Mouse (Mus musculus): ENCODE measurements around the gene Csrnp3. TPM values are rescaled to one million over a fixed set of nuclear protein-coding genes. Genes with fewer than 3 reads are reported as not detected.

The Csrnp3 gene
- polyA plus RNA-seq, 1 experiment from 2014 or later = 0.45 TPM

DNA sequence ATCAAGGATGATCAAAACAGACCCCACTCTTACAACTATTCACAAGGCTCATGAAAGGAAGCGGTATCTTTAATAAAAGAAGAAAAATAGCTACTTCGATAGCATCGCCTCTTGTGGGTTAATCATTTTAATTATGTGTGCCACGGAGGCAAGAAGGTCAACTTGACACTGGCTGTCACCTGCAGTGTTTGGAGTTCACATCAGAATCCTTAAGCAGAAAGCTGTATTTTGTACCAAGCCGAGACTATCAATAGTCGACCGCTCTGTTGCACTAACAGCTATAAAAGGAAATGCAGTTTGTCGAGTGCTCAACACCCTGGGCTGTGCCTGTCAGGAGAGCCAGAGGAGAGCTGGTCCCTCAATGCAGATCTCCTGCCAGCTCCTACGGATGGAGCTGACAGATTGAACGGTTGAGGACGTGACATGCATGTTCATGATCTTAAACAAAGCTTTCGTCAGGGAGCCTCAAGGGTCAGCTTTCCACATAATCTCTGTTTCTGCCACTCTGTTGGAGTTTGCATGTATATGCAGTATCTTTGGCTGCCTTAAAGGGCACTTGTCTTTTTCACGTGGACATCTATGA lies 149.4 kb downstream of the Csrnp3 start:
- ATAC-seq = no peak
- Histone ChIP-seq H3K9me3 (replicated peaks) (no peaks in the 10 kb centered on the region), H3K4me3 (no peak overlapping the region), H3K27me3 (replicated peaks) (no peaks in the 10 kb centered on the region), H3K9ac (no peak overlapping the region), H3K36me3 (no peaks in the 10 kb centered on the region), H3K27ac (no peak overlapping the region), H3K4me1 (no peaks in the 10 kb centered on the region), H3K4me2 (no peak overlapping the region)
- WGBS (ENCODE audit: insufficient replicate concordance) = 71% methylated on average over 13 of the region's 13 CpGs

DNA sequence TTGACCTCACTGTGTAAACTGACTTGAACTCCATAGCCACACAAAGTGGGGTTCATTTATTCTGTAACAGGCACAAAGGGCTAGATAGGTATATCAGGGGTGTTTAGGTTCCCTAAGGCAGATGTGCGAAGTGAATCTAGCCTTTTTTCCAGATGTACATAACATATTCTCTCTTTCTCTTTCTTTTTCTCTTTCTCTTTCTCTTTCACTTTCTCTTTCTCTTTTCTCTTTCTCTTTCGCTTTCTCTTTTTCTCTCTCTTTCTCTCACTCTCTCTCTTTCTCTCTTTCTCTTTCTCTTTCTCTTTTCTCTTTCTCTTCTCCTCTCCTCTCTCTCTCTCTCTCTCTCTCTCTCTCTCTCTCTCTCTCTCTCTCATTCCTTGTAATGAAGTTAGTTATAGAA lies 153.2 kb downstream of the Csrnp3 start:
- Histone ChIP-seq H3K4me2 (no peak overlapping the region), H3K4me3 (no peak overlapping the region), H3K9ac (no peak overlapping the region), H3K27ac (no peak overlapping the region), H3K36me3 (no peaks in the 10 kb centered on the region), H3K9me3 (replicated peaks) (no peaks in the 10 kb centered on the region), H3K4me1 (no peaks in the 10 kb centered on the region), H3K27me3 (replicated peaks) (no peaks in the 10 kb centered on the region)
- ATAC-seq = no peak
- WGBS (ENCODE audit: insufficient replicate concordance) = 70% methylated on average over 2 of the region's 2 CpGs

GRCm38 (mm10) chr2:66008995-66009654 lies 163.6 kb downstream of the Csrnp3 start:
- Histone ChIP-seq H3K9ac (no peak overlapping the region), H3K4me1 (no peaks in the 10 kb centered on the region), H3K36me3 (no peaks in the 10 kb centered on the region), H3K27ac (no peak overlapping the region), H3K4me2 (no peak overlapping the region), H3K27me3 (replicated peaks) (no peaks in the 10 kb centered on the region), H3K4me3 (no peak overlapping the region), H3K9me3 (replicated peaks) (no peaks in the 10 kb centered on the region)
- 80% methylated on average over 19 of the region's 19 CpGs for WGBS (ENCODE audit: insufficient replicate concordance)
- no peak for ATAC-seq

DNA sequence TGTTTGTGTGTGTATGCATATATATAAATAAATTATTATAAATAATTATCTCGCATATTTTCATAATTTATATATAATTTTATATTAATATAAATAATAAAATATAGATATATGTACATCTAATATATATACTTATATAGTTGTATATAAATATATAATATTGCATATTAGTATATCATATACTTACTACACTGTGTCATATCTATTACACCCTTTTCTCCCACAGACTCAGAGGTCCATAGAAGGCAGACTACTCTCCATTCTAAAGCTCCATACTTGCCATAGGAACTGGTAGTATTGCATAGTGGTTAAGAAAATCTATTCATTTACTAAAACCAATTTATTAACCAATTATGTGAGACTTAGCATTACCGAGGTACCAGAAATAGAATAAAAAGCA lies 164.1 kb downstream of the Csrnp3 start:
- Histone ChIP-seq H3K36me3 (no peaks in the 10 kb centered on the region), H3K9ac (no peak overlapping the region), H3K4me3 (no peak overlapping the region), H3K4me1 (no peaks in the 10 kb centered on the region), H3K27ac (no peak overlapping the region), H3K9me3 (replicated peaks) (no peaks in the 10 kb centered on the region), H3K27me3 (replicated peaks) (no peaks in the 10 kb centered on the region), H3K4me2 (no peak overlapping the region)
- ATAC-seq = no peak
- WGBS (ENCODE audit: insufficient replicate concordance) = 55% methylated on average over 2 of the region's 2 CpGs

- no peak overlapping the region for H3K4me3 ChIP-seq
- H3K4me1 ChIP-seq = no peaks in the 10 kb centered on the region
- 68% methylated on average over 9 of the region's 9 CpGs for WGBS (ENCODE audit: insufficient replicate concordance)
- no peak overlapping the region for H3K27ac ChIP-seq
- no peaks in the 10 kb centered on the region for H3K27me3 ChIP-seq (replicated peaks)
- H3K9me3 ChIP-seq (replicated peaks) = no peaks in the 10 kb centered on the region
- no peak overlapping the region for H3K4me2 ChIP-seq
- no peak overlapping the region for H3K9ac ChIP-seq
- H3K36me3 ChIP-seq = no peaks in the 10 kb centered on the region
- no peak for ATAC-seq
Observed at GRCm38 (mm10) chr2:66018711-66019110, 173.1 kb downstream of the Csrnp3 start.

DNA sequence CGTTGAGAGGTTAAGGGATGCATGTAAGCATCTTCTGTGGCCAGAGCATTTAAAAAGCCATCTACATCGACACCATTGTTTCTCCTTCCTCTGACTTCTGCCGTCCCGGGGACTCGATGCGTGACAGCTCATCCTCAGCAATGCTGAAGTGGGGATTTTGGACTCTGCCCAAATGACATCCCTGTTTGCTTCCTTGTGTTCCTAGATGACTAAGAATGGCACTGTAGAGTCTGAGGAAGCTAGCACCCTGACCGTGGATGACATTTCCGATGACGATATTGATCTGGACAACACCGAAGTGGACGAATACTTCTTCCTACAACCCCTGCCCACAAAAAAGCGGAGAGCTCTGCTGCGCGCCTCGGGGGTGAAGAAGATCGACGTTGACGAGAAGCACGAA lies 173.7 kb downstream of the Csrnp3 start:
- Histone ChIP-seq H3K9ac (no peak overlapping the region), H3K9me3 (replicated peaks) (no peaks in the 10 kb centered on the region), H3K4me2 (no peak overlapping the region), H3K27ac (no peak overlapping the region), H3K4me1 (no peaks in the 10 kb centered on the region), H3K4me3 (no peak overlapping the region), H3K36me3 (no peaks in the 10 kb centered on the region), H3K27me3 (replicated peaks) (no peaks in the 10 kb centered on the region)
- 83% methylated on average over 19 of the region's 19 CpGs for WGBS (ENCODE audit: insufficient replicate concordance)
- no peak for ATAC-seq

DNA sequence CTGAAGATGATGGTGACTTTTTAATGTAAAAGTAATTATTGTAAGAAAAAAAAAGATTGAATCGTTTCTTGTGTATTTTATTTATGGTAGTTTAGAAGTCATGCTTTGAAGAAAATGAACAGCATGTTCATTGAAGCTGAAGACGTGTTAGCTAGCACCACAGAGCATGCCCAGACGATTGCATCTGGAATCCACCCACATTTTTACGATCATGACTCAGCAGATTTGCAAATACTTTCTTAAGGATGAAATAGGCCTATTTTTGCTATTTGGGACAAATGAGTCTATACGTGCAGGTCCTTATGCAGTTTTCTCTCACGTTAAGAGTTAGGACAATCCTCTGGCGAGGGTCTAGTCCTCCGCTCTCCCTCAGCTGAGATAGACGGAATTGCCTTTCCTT lies 177.9 kb downstream of the Csrnp3 start:
- Histone ChIP-seq H3K4me1 (no peaks in the 10 kb centered on the region), H3K9me3 (replicated peaks) (no peaks in the 10 kb centered on the region), H3K27ac (no peak overlapping the region), H3K9ac (no peak overlapping the region), H3K4me2 (no peak overlapping the region), H3K4me3 (no peak overlapping the region), H3K27me3 (replicated peaks) (no peaks in the 10 kb centered on the region), H3K36me3 (no peaks in the 10 kb centered on the region)
- ATAC-seq = no peak
- WGBS (ENCODE audit: insufficient replicate concordance) = 81% methylated on average over 9 of the region's 9 CpGs

GRCm38 (mm10) chr2:66024837-66025236 lies 179.3 kb downstream of the Csrnp3 start:
- Histone ChIP-seq H3K36me3 (no peaks in the 10 kb centered on the region), H3K27ac (no peak overlapping the region), H3K9ac (no peak overlapping the region), H3K4me1 (no peaks in the 10 kb centered on the region), H3K4me3 (no peak overlapping the region), H3K27me3 (replicated peaks) (no peaks in the 10 kb centered on the region), H3K9me3 (replicated peaks) (no peaks in the 10 kb centered on the region), H3K4me2 (no peak overlapping the region)
- ATAC-seq = no peak
- WGBS (ENCODE audit: insufficient replicate concordance) = 73% methylated on average over 6 of the region's 6 CpGs

- Histone ChIP-seq H3K27ac (no peak overlapping the region), H3K4me1 (no peaks in the 10 kb centered on the region), H3K36me3 (no peaks in the 10 kb centered on the region), H3K4me3 (no peak overlapping the region), H3K27me3 (replicated peaks) (no peaks in the 10 kb centered on the region), H3K4me2 (no peak overlapping the region), H3K9ac (no peak overlapping the region), H3K9me3 (replicated peaks) (no peaks in the 10 kb centered on the region)
- ATAC-seq = no peak
- 56% methylated on average over 5 of the region's 5 CpGs for WGBS (ENCODE audit: insufficient replicate concordance)
Observed at GRCm38 (mm10) chr2:66028812-66029211, 183.2 kb downstream of the Csrnp3 start.

GRCm38 (mm10) chr2:66034907-66035679 lies 189.5 kb downstream of the Csrnp3 start:
- Histone ChIP-seq H3K9me3 (replicated peaks) (no peaks in the 10 kb centered on the region), H3K4me2 (no peak overlapping the region), H3K27me3 (replicated peaks) (no peaks in the 10 kb centered on the region), H3K4me3 (no peak overlapping the region), H3K36me3 (no peaks in the 10 kb centered on the region), H3K27ac (no peak overlapping the region), H3K9ac (no peak overlapping the region), H3K4me1 (no peaks in the 10 kb centered on the region)
- WGBS (ENCODE audit: insufficient replicate concordance) = 68% methylated on average over 9 of the region's 9 CpGs
- ATAC-seq = no peak

DNA sequence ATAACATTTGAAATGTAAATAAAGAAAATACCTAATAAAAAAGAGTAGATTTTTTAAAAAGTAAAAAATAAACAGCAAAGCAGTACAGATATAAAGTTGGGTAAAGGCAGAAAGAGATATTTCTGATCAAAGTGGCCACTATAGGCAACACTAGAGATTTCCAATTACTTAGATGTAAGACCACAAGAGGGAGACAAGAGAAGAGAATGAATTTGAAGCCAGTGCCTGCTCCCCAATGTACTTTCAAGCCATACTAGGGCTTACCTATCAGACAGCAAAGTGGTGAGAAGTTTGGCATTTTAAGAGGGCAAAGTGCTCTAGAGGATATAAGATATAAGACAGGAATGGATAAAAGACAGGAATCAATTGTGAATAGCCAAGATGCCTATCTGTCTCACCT lies 195.0 kb downstream of the Csrnp3 start:
- Histone ChIP-seq H3K9ac (no peak overlapping the region), H3K4me1 (no peaks in the 10 kb centered on the region), H3K27me3 (replicated peaks) (no peaks in the 10 kb centered on the region), H3K4me3 (no peak overlapping the region), H3K9me3 (replicated peaks) (no peaks in the 10 kb centered on the region), H3K4me2 (no peak overlapping the region), H3K27ac (no peak overlapping the region), H3K36me3 (no peaks in the 10 kb centered on the region)
- ATAC-seq = no peak

DNA sequence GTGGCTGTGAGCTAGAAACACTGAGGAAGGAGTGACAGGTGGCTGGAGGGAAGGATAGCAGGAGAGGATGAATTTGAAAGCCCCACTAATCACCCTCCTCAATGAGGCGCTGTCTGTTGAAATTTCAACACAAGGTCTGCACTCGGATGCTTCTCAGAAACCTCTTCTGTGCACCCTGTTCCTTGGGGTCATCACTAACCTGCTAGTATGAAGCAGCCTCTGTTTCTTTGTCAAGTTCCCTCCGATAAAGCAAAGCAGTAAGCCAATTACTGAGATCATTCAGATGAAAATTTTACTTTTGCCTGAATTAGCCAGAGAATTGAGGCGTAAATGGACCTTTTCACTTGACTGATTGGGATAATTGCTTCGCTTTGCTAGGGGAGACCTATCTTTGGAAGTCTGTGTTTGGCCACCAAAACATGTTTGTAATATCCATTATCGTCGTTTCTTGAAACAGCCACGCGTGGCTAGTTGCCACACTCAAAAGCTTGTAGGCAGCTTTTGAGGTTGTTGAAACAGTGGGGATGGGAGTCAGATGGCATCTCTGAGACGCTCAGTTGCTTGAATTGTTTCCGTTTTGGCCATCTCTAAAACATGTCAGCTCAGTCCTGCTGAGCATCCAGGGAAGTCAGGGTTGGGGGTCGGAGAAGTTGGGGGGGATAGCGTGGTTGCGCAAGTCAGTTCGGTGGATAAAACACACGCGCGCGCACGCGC lies 195.8 kb downstream of the Csrnp3 start:
- Histone ChIP-seq H3K9me3 (replicated peaks) (no peaks in the 10 kb centered on the region), H3K4me3 (no peak overlapping the region), H3K27ac (no peak overlapping the region), H3K4me2 (no peak overlapping the region), H3K36me3 (no peaks in the 10 kb centered on the region), H3K27me3 (replicated peaks) (no peaks in the 10 kb centered on the region), H3K9ac (no peak overlapping the region), H3K4me1 (no peaks in the 10 kb centered on the region)
- 85% methylated on average over 21 of the region's 21 CpGs for WGBS (ENCODE audit: insufficient replicate concordance)
- no peak for ATAC-seq
